ENCODE assay signal across 17 mouse cellular contexts in genomic region chr13:41219056-41219455, GRCm38 (mm10). TPM values are rescaled to one million over a fixed set of nuclear protein-coding genes. Genes with fewer than 3 reads are reported as not detected.
A peak's percentile ranks its signal among the peaks of the same experiment; 100 is the strongest.
DNase-seq lines count a peak whose midpoint lies in the region; ATAC-seq lines count a peak whose summit lies in the region.
"Had no signal": no experiment of that assay in that cellular context is flagged by ENCODE, and none has a peak within 500 bp of the region (broad histone marks: within the 10 kb centered on the region; RNA-seq: fewer than 3 reads in every experiment).

No protein-coding gene starts in this region.

- H3K4me3 ChIP-seq in kidney, embryonic 14.5 days (ENCODE audit: low read length), result no peak overlapping the region; the same call in 1 of the 2 replicates
- 0 out of 2 replicates have a peak overlapping the region, but pooled peaks have one; percentile 63 for H3K4me3 ChIP-seq in embryonic facial prominence, embryonic 13.5 days
- peak overlapping the region; percentile 52 for H3K4me3 ChIP-seq in hindbrain, embryonic 14.5 days (replicated peaks; ENCODE audit: low read length)
- H3K4me3 ChIP-seq in midbrain, embryonic 10.5 days, result peak overlapping the region; percentile 73

- H3K9me3 ChIP-seq in kidney, embryonic 14.5 days (ENCODE audit: control insufficient read depth, low read length), result peaks cover 31% of the 10 kb centered on the region
- H3K9me3 ChIP-seq in embryonic facial prominence, embryonic 13.5 days, result peaks cover 7% of the 10 kb centered on the region; the same call in 1 of the 2 replicates
- peaks cover 29% of the 10 kb centered on the region for H3K9me3 ChIP-seq in hindbrain, embryonic 14.5 days (ENCODE audit: control insufficient read depth, low read length)
- H3K9me3 ChIP-seq in midbrain, embryonic 10.5 days (replicated peaks), result peaks cover 30% of the 10 kb centered on the region; the same call in 1 of the 2 replicates
- H3K9me3 ChIP-seq: heart, embryonic 15.5 days had no signal

- 30% methylated on average over 1 of the region's 1 CpGs for WGBS in kidney, embryonic 14.5 days
- WGBS in embryonic facial prominence, embryonic 13.5 days, result 33% methylated on average over 1 of the region's 1 CpGs
- WGBS in hindbrain, embryonic 14.5 days, result 39% methylated on average over 1 of the region's 1 CpGs
- 52% methylated on average over 1 of the region's 1 CpGs for WGBS in midbrain, embryonic 10.5 days

- DNase-seq in kidney, adult 18-20 months, result peak; percentile 24
- DNase-seq in hindbrain, embryonic 14.5 days (ENCODE audit: low spot score), result no peak
- DNase-seq in midbrain, embryonic 10.5 days (ENCODE audit: low spot score), result no peak
- DNase-seq in left cerebral cortex, adult 8-10 months (ENCODE audit: low spot score in 2 of 2), result no peak
- DNase-seq in gastrocnemius, postnatal 14 days, result no peak
- no peak for DNase-seq in gastrocnemius, postnatal 10 days
- DNase-seq: cerebellum, postnatal 10 days; right cerebral cortex, adult 18-20 months had no signal

- intact Hi-C loops in gastrocnemius, postnatal 14 days (cut with DNase I; ENCODE audit: low total_unique reads), result no loop called here

- no peaks in the 10 kb centered on the region for H3K27me3 ChIP-seq in kidney, embryonic 14.5 days (ENCODE audit: control insufficient read depth, insufficient read depth, low read length)
- H3K27me3 ChIP-seq in embryonic facial prominence, embryonic 13.5 days, result no peaks in the 10 kb centered on the region
- H3K27me3 ChIP-seq in hindbrain, embryonic 14.5 days (ENCODE audit: control insufficient read depth, insufficient read depth, low read length), result no peaks in the 10 kb centered on the region
- no peaks in the 10 kb centered on the region for H3K27me3 ChIP-seq in midbrain, embryonic 10.5 days (ENCODE audit: low read depth, poor library complexity, severe bottlenecking)
- H3K27me3 ChIP-seq: heart, embryonic 15.5 days had no signal

- H3K9ac ChIP-seq in kidney, embryonic 14.5 days (ENCODE audit: low read depth, low read length), result no peak overlapping the region
- H3K9ac ChIP-seq in embryonic facial prominence, embryonic 13.5 days, result no peak overlapping the region
- peak overlapping the region; percentile 66 for H3K9ac ChIP-seq in hindbrain, embryonic 14.5 days
- H3K9ac ChIP-seq: heart, embryonic 15.5 days had no signal

- H3K27ac ChIP-seq in kidney, embryonic 14.5 days (ENCODE audit: low read depth, low read length), result no peak overlapping the region
- no peak overlapping the region for H3K27ac ChIP-seq in embryonic facial prominence, embryonic 13.5 days
- no peak overlapping the region for H3K27ac ChIP-seq in hindbrain, embryonic 14.5 days
- 0 out of 2 replicates have a peak overlapping the region, but pooled peaks have one; percentile 94 for H3K27ac ChIP-seq in midbrain, embryonic 10.5 days (replicated peaks)
- H3K27ac ChIP-seq: heart, embryonic 15.5 days had no signal

- H3K36me3 ChIP-seq in kidney, embryonic 14.5 days (ENCODE audit: control insufficient read depth, insufficient read depth, low read length), result no peaks in the 10 kb centered on the region
- no peaks in the 10 kb centered on the region for H3K36me3 ChIP-seq in embryonic facial prominence, embryonic 13.5 days
- H3K36me3 ChIP-seq in hindbrain, embryonic 14.5 days (replicated peaks; ENCODE audit: control insufficient read depth, insufficient read depth), result no peaks in the 10 kb centered on the region
- H3K36me3 ChIP-seq in midbrain, embryonic 10.5 days, result no peaks in the 10 kb centered on the region
- H3K36me3 ChIP-seq: heart, embryonic 15.5 days had no signal

- no peak for ATAC-seq in kidney, embryonic 14.5 days (ENCODE audit: low FRiP score, low TSS enrichment)
- ATAC-seq in embryonic facial prominence, embryonic 13.5 days (ENCODE audit: insufficient number of reproducible peaks, insufficient read depth, low FRiP score, low TSS enrichment, low read depth), result no peak
- ATAC-seq in hindbrain, embryonic 14.5 days (ENCODE audit: low FRiP score), result no peak
- ATAC-seq: Patski had no signal

- no peak overlapping the region for H3K4me2 ChIP-seq in kidney, embryonic 14.5 days (replicated peaks; ENCODE audit: low read depth, low read length)
- H3K4me2 ChIP-seq in embryonic facial prominence, embryonic 13.5 days, result peak overlapping the region; percentile 65
- peak overlapping the region; percentile 46 for H3K4me2 ChIP-seq in hindbrain, embryonic 14.5 days (replicated peaks)

- H3K4me1 ChIP-seq in kidney, embryonic 14.5 days (ENCODE audit: control insufficient read depth, insufficient read depth, low read length), result 0 out of 2 replicates have a peak, but pooled peaks cover 3% of the 10 kb centered on the region
- H3K4me1 ChIP-seq in embryonic facial prominence, embryonic 13.5 days, result no peaks in the 10 kb centered on the region
- H3K4me1 ChIP-seq in hindbrain, embryonic 14.5 days (replicated peaks; ENCODE audit: control insufficient read depth, insufficient read depth, low read length), result peaks cover 11% of the 10 kb centered on the region
- peaks cover 17% of the 10 kb centered on the region for H3K4me1 ChIP-seq in midbrain, embryonic 10.5 days

RNA-seq across cellular contexts. Expression of gene Elovl2, which starts 1.1 kb away (rescaled TPM):
- 8.7 and 13.2 TPM in 2 replicates for polyA plus RNA-seq in kidney, embryonic 14.5 days (2014; fragmentation: Nextera tagmentation; extraction: Ambion mirVana)
- polyA plus RNA-seq in embryonic facial prominence, embryonic 13.5 days (2015; fragmentation: Nextera tagmentation; extraction: Ambion mirVana), result 8.3 and 9.0 TPM in 2 replicates
- 39.7 and 45.8 TPM in 2 replicates for polyA plus RNA-seq in hindbrain, embryonic 14.5 days (2014; fragmentation: Nextera tagmentation; extraction: Ambion mirVana)
- 46.8 and 50.7 TPM in 2 replicates for polyA plus RNA-seq in midbrain, embryonic 10.5 days (2016; fragmentation: Nextera tagmentation; extraction: Ambion mirVana)
- 10 to 100 TPM; 11.7 to 15.7 (median 14.4) TPM for total RNA-seq in left cerebral cortex, adult 8-10 months (2022)
- total RNA-seq in gastrocnemius, postnatal 14 days (2021), result under 1 TPM; 0.16 to 0.18 TPM
- total RNA-seq in gastrocnemius, postnatal 10 days (2021), result under 1 TPM; 0.32 to 0.38 TPM
- polyA plus RNA-seq: C2C12, Patski had no signal

RNA-seq across cellular contexts. Expression of gene Smim13, which starts 30.6 kb away (rescaled TPM):
- 7.2 and 11.0 TPM in 2 replicates for polyA plus RNA-seq in kidney, embryonic 14.5 days (2014; fragmentation: Nextera tagmentation; extraction: Ambion mirVana)
- polyA plus RNA-seq in embryonic facial prominence, embryonic 13.5 days (2015; fragmentation: Nextera tagmentation; extraction: Ambion mirVana), result 16.0 and 17.1 TPM in 2 replicates
- polyA plus RNA-seq in hindbrain, embryonic 14.5 days (2014; fragmentation: Nextera tagmentation; extraction: Ambion mirVana), result 28.9 and 37.8 TPM in 2 replicates
- polyA plus RNA-seq in midbrain, embryonic 10.5 days (2016; fragmentation: Nextera tagmentation; extraction: Ambion mirVana), result 9.9 and 10.9 TPM in 2 replicates
- total RNA-seq in left cerebral cortex, adult 8-10 months (2022), result 100 to 1,000 TPM; 147 to 172 (median 158) TPM
- total RNA-seq in gastrocnemius, postnatal 14 days (2021), result 10 to 100 TPM; 24.5 to 26.6 TPM
- 10 to 100 TPM; 23.4 to 24.5 TPM for total RNA-seq in gastrocnemius, postnatal 10 days (2021)

RNA-seq across cellular contexts. Expression of gene Gm17364, which starts 54.7 kb away (rescaled TPM):
- polyA plus RNA-seq in kidney, embryonic 14.5 days (2014; fragmentation: Nextera tagmentation; extraction: Ambion mirVana), result not detected in 2 replicates
- polyA plus RNA-seq in embryonic facial prominence, embryonic 13.5 days (2015; fragmentation: Nextera tagmentation; extraction: Ambion mirVana), result not detected in 2 replicates
- not detected in 2 replicates for polyA plus RNA-seq in hindbrain, embryonic 14.5 days (2014; fragmentation: Nextera tagmentation; extraction: Ambion mirVana)
- polyA plus RNA-seq in midbrain, embryonic 10.5 days (2016; fragmentation: Nextera tagmentation; extraction: Ambion mirVana), result not detected in 2 replicates
- total RNA-seq in left cerebral cortex, adult 8-10 months (2022), result not detected
- total RNA-seq in gastrocnemius, postnatal 14 days (2021), result not detected
- not detected for total RNA-seq in gastrocnemius, postnatal 10 days (2021)
- total RNA-seq: adrenal gland, postnatal 4 days had no signal
- polyA plus RNA-seq: C2C12; heart, embryonic 15.5 days; large intestine, adult 2 months; limb, embryonic 11.5 days; Patski; stomach, embryonic 16.5 days had no signal
